Mouse (Mus musculus) small intestine, adult 2 months (tissue): ENCODE measurements at regions not wholly inside any gene's neighbourhood (a gene's known extent, or its start where the extent isn't known, plus 50 kb on each side); places are given as distances from the start of the nearest gene placed in this dataset.

Source experiments
- CTCF ChIP-seq: fragments of 200-500 bp; IDR thresholded peaks from 2 replicates; pipeline ENCODE4 v1.5.1; 2012; ENCODE audit warnings: low read depth, mild to moderate bottlenecking, control low read depth, inconsistent platforms, low read length, moderate library complexity, mixed read lengths; ENCODE audit not compliant: insufficient replicate concordance, insufficient read length; ENCODE audit errors: extremely low read depth
- POLR2A ChIP-seq: fragments of 200-500 bp; IDR thresholded peaks from 2 replicates; pipeline ENCODE4 v1.6.1; 2012; ENCODE audit warnings: low read depth, mild to moderate bottlenecking, control low read depth, inconsistent platforms, low read length, moderate library complexity

DNA sequence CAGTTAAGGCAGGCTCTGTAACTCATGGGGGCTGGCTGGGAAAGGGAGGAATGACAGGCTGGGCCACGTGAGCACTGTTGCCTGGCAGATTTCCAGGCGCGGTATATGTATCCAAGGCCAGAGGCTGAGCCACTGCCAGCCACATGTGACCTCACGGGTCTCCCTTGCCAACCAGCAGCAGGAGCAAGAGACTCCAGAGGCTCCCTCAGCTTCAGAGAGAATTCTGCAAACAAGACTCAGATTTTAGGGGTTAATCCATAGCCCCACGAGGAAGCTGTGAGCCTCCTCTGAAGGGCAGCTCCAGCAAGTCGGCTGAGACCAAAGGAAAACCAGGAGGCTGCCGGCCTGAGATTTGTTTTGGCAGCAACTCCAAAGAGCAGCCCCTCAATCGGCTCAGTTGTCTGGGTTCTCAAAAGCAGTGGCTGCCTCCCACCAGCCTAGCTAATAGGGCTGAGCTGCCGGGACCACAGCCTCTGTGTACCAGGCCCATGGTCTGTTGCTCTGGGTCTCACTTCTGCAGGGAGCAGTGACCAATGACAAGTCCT lies 264.0 kb upstream of the Cadm1 start:
- TF ChIP-seq POLR2A (no peak), CTCF (no peak)
